Mouse (Mus musculus) liver, adult (tissue): Measurements from ENCODE around the gene Megf11.

ENCODE experiments used
- GATA4 ChIP-seq: IDR thresholded peaks from 2 replicates; pipeline ENCODE4 v1.6.1; 2014; ENCODE audit warnings: mild to moderate bottlenecking, low read length; ENCODE audit not compliant: insufficient replicate concordance

Megf11 gene

GRCm38 (mm10) chr9:64376380-64376779 is 9.0 kb upstream of the Megf11 start:
- TF ChIP-seq GATA4 = no peak

GRCm38 (mm10) chr9:64383021-64383788 is 2.2 kb upstream of the Megf11 start:
- no peak for TF ChIP-seq GATA4

GRCm38 (mm10) chr9:64386466-64387211 is 1.2 kb downstream of the Megf11 start:
- no peak for TF ChIP-seq GATA4

DNA sequence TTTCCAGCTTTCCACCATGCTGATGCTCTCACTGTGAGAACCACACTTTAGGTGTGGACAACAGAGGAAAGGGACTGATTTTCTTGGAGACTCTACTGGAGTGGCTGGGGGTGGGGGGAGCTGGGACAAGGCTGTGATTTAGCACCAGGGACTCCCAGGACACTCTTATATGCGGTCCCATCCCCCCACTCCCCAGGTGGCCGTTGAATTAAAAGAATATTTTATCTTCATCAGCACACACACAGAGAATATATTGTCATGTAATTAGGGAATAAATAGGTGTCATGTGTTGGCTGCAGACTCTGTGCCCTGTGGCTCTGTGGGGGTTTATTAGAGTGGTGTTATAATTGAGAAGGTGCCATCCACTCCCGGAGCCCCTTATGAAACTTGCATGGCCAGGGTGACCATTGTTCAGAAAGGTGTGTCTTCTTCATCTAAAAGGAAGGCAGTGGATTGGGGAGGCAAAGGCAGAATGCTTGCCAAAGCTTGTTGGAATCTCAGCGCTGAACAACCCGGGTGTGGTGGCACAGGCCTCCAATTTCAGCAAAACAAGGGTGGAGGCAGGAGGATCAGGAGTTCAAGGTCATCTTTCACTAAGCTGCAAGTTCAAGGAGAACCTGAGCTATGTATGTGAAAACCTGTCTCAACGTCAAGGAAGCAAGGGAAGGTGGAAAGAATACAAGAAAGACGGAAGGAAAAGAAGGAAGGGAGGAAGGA is 4.3 kb downstream of the Megf11 start:
- TF ChIP-seq GATA4 = no peak

- TF ChIP-seq GATA4 = no peak
Observed at GRCm38 (mm10) chr9:64393914-64394596, 8.6 kb downstream of the Megf11 start.

GRCm38 (mm10) chr9:64395238-64395920 is 10.0 kb downstream of the Megf11 start:
- TF ChIP-seq GATA4 = no peak

- no peak for TF ChIP-seq GATA4
Observed at GRCm38 (mm10) chr9:64397108-64397507, 11.7 kb downstream of the Megf11 start.

GRCm38 (mm10) chr9:64399121-64399520 is 13.7 kb downstream of the Megf11 start:
- TF ChIP-seq GATA4 = no peak

GRCm38 (mm10) chr9:64402141-64402540 is 16.7 kb downstream of the Megf11 start:
- TF ChIP-seq GATA4 = no peak

DNA sequence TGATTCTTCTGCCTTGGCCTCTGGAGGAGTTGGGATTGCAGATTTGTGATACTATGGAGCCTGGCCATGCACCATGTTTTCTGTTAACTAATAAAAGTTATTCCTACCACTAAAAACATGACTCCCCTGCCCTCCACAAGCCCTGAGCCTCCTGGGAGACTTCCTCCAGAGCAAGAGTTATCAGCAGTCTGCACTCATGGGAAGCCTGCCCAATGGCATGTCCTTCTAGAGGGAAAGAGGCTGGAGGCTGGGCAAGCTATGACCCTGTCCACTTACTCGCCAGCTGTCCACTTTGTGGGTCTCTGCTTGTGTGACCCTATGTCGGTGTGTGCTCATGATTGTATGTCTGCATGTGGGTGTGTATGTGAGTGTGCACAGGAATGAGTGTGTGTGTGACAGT is 21.4 kb downstream of the Megf11 start:
- TF ChIP-seq GATA4 = no peak

DNA sequence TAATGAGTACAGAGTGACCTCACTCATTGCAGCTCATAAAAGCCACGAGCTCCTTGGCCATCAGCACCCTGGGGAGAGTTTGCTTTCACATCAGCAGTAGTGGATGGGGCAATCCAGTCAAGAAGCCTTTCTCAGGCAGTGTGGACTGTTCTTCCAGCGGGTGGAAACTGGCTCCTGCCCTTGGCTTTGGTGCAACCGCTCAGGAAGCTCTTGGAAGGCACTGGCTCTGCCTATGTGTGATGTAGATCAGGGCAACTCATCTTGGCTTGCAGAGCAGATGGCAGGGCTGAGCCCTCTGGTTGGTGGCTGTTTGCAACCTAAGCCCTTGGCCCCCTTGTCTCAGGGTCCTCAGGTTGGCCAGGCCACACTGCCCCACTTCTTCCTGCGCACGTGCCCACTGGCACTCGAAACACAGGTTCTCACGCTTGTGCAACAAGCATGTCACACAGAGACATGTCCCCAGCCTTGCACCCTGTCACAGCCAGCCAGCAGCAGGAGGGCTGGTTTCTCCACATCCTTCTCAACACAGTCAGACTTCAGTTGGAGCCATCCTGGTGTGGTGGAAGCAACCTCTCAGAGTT is 22.1 kb downstream of the Megf11 start:
- TF ChIP-seq GATA4 = no peak

- TF ChIP-seq GATA4 = no peak
Observed at GRCm38 (mm10) chr9:64408821-64409220, 23.4 kb downstream of the Megf11 start.

GRCm38 (mm10) chr9:64420471-64420870 is 35.0 kb downstream of the Megf11 start:
- TF ChIP-seq GATA4 = no peak

DNA sequence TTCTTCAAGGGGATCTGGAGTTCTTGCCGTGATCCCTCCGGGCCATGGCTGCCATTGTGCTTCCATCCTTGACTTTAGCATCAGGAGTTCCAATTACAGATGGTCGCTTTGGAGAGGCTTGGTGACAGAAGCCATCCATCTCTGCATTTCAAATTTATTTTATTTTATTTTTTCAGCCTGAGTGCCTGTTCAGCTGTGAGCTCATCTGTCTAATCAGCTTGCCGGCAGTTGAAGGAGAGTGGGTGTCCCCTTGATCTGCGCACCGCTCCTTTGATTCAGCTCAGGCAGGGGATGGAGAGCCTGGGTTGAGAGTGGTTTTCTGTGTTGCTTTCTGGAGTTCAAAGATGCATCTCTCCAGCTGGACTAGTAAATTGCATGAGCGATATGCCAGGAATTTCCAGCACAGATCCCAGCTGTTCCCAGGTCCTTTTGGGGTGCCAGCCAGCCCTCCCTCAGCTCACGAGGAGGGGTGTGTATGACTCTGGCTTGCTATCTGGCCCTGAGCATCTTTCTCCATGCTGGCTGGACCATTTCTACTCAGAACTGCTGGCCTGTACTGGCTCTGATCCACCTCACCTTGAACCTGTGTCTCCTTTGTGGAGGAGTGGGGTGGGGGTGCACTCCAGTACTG is 36.7 kb downstream of the Megf11 start:
- TF ChIP-seq GATA4 = no peak
